Mouse (Mus musculus) lung, postnatal 4 days (tissue): ENCODE measurements at regions not wholly inside any gene's neighbourhood (a gene's known extent, or its start where the extent isn't known, plus 50 kb on each side); places are given as distances from the start of the nearest gene placed in this dataset.
"Not testable (repeated sequence)": the region's sequence is repeated elsewhere in the genome, so short reads cannot be mapped to it uniquely, and the experiment has no call there.

Experiments used
- DNase-seq, 2 experiments: peaks; one replicate each; pipeline ENCODE4 v3.0.0; 2021

- no peak for DNase-seq
Observed at GRCm38 (mm10) chr13:26426639-26427038, 343.3 kb downstream of the Hdgfl1 start.

- no peak for DNase-seq
Observed at GRCm38 (mm10) chr13:26424513-26424912, 345.5 kb downstream of the Hdgfl1 start.

- no peak for DNase-seq
Observed at GRCm38 (mm10) chr13:26405757-26406156, 364.2 kb downstream of the Hdgfl1 start.

- DNase-seq, result no peak
Observed at GRCm38 (mm10) chr13:26404707-26405106, 365.3 kb downstream of the Hdgfl1 start.

GRCm38 (mm10) chr13:26387861-26388621 lies 381.9 kb downstream of the Hdgfl1 start:
- no peak for DNase-seq

- DNase-seq, result no peak
Observed at GRCm38 (mm10) chr13:26382631-26383030, 387.3 kb downstream of the Hdgfl1 start.

- no peak for DNase-seq
Observed at GRCm38 (mm10) chr13:26382154-26382553, 387.8 kb downstream of the Hdgfl1 start.

- DNase-seq, result no peak
Observed at GRCm38 (mm10) chr13:26375546-26375945, 394.4 kb downstream of the Hdgfl1 start.

GRCm38 (mm10) chr13:26365911-26366310 lies 404.1 kb downstream of the Hdgfl1 start:
- not testable (repeated sequence) for DNase-seq

- no peak for DNase-seq
Observed at GRCm38 (mm10) chr13:26356341-26356740, 413.6 kb downstream of the Hdgfl1 start.

- DNase-seq, result no peak
Observed at GRCm38 (mm10) chr13:26354421-26354820, 415.5 kb downstream of the Hdgfl1 start.

GRCm38 (mm10) chr13:26350510-26350909 lies 419.5 kb downstream of the Hdgfl1 start:
- DNase-seq, result peak; percentile 47 to 73

GRCm38 (mm10) chr13:26338795-26339194 lies 431.2 kb downstream of the Hdgfl1 start:
- DNase-seq, result no peak

- no peak for DNase-seq
Observed at GRCm38 (mm10) chr13:26325066-26325465, 444.9 kb downstream of the Hdgfl1 start.

- peak in 1 of 2 experiments; percentile 8 for DNase-seq
Observed at GRCm38 (mm10) chr13:26324633-26325032, 445.3 kb downstream of the Hdgfl1 start.

- DNase-seq, result no peak
Observed at GRCm38 (mm10) chr13:26318557-26318956, 451.4 kb downstream of the Hdgfl1 start.

- no peak for DNase-seq
Observed at GRCm38 (mm10) chr13:26312246-26313010, 457.5 kb downstream of the Hdgfl1 start.

- no peak for DNase-seq
Observed at GRCm38 (mm10) chr13:26284073-26284444, 485.9 kb downstream of the Hdgfl1 start.

GRCm38 (mm10) chr13:26283397-26284072 lies 486.4 kb downstream of the Hdgfl1 start:
- no peak for DNase-seq

GRCm38 (mm10) chr13:26282291-26282690 lies 487.7 kb downstream of the Hdgfl1 start:
- no peak for DNase-seq

GRCm38 (mm10) chr13:26272850-26273249 lies 497.1 kb downstream of the Hdgfl1 start:
- no peak for DNase-seq

- no peak for DNase-seq
Observed at GRCm38 (mm10) chr13:26267501-26267900, 502.5 kb downstream of the Hdgfl1 start.

GRCm38 (mm10) chr13:26235941-26236340 lies 534.0 kb downstream of the Hdgfl1 start:
- no peak for DNase-seq

- no peak for DNase-seq
Observed at GRCm38 (mm10) chr13:26234703-26235102, 535.3 kb downstream of the Hdgfl1 start.
